Mouse (Mus musculus) testis, adult 2 months (tissue): ENCODE measurements around the gene Rgl2. TPM values are rescaled to one million over a fixed set of nuclear protein-coding genes. Genes with fewer than 3 reads are reported as not detected.
A peak's percentile ranks its signal among the peaks of the same experiment; 100 is the strongest.
"Not testable (repeated sequence)": the region's sequence is repeated elsewhere in the genome, so short reads cannot be mapped to it uniquely, and the experiment has no call there.

Experiments used
- H3K27ac ChIP-seq: fragments of 200-500 bp; 2 replicates; pipeline ENCODE4 v1.5.1; 2012; ENCODE audit warnings: low read depth, low read length; ENCODE audit not compliant: control insufficient read depth, insufficient read depth
- H3K27me3 ChIP-seq: fragments of 200-500 bp; 2 replicates; pipeline ENCODE4 v1.6.1; 2012; ENCODE audit warnings: mild to moderate bottlenecking, low read length, moderate library complexity; ENCODE audit not compliant: control insufficient read depth, insufficient read depth
- H3K36me3 ChIP-seq: fragments of 200-500 bp; 2 replicates; pipeline ENCODE4 v1.6.1; 2012; ENCODE audit warnings: mild to moderate bottlenecking, low read length; ENCODE audit not compliant: control insufficient read depth, insufficient read depth
- H3K4me1 ChIP-seq: fragments of 200-500 bp; 2 replicates; pipeline ENCODE4 v1.6.1; 2012; ENCODE audit warnings: low read length; ENCODE audit not compliant: control insufficient read depth, insufficient read depth
- H3K4me3 ChIP-seq: fragments of 200-500 bp; 2 replicates; pipeline ENCODE4 v1.5.1; 2012; ENCODE audit warnings: low read depth, mild to moderate bottlenecking, low read length, moderate library complexity, mixed read lengths; ENCODE audit not compliant: control insufficient read depth
- CTCF ChIP-seq: fragments of 200-500 bp; IDR thresholded peaks from 2 replicates; pipeline ENCODE4 v1.5.1; 2012; ENCODE audit warnings: low read depth, mild to moderate bottlenecking, inconsistent platforms, low read length, moderate library complexity; ENCODE audit not compliant: control insufficient read depth, insufficient read depth, insufficient replicate concordance
- POLR2A ChIP-seq: fragments of 200-500 bp; IDR thresholded peaks from 2 replicates; pipeline ENCODE4 v1.6.1; 2012; ENCODE audit warnings: low read depth, mild to moderate bottlenecking, inconsistent platforms, low read length, moderate library complexity; ENCODE audit not compliant: control insufficient read depth
- polyA plus RNA-seq: library from polyadenylated mRNA; depleted of rRNA; stranded (reverse); fragments of >200 nt; gene quantifications from 2 replicates; pipeline ENCODE4 v1.2.3, GENCODE M21; 2012

The Rgl2 gene
- polyA plus RNA-seq, 1 experiment, result 93.0 TPM

DNA sequence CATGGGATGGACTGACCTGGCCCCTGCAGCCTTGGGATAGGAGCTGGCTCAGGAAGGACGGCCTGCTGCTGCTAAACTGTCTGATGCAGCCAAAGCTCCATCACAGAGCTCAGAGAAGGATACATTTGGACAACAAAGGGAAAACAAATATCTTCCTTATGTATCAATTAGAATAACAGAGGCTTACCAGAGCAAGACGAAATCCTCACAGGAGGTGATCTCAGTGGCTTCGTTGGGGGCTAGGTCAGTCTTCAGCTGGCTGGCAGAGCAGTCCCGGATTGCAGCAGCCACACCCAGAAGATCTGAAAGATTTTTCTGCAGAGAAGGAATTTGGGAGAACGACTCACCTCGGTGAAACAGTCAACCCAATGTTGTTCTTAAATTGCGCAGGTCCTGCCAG lies 36.9 kb upstream of the Rgl2 start:
- Histone ChIP-seq H3K4me1 (peaks cover 3% of the 10 kb centered on the region), H3K27ac (no peak overlapping the region), H3K27me3 (no peaks in the 10 kb centered on the region), H3K36me3 (no peaks in the 10 kb centered on the region), H3K4me3 (no peak overlapping the region)
- no peak for TF ChIP-seq CTCF
- TF ChIP-seq POLR2A, result no peak

DNA sequence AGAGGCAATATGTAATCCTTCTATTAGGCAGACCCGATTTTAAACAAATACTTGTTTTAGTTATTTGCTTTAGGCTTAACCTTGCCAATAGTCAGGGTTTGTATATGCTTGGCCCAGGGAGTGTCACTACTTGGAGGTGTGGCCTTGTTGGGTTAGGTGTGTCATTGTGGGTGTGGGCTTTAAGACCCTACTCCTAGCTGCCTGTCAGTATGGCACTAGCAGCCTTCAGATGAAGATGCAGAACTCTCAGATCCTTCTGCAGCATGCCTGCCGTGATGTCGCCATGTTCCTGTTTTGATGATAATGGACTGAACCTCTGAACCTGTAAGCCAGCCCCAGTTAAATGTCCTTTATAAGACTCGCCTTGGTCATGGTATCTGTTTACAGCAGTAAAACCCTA lies 36.3 kb upstream of the Rgl2 start:
- not testable (repeated sequence) for H3K4me1 ChIP-seq, H3K27me3 ChIP-seq, H3K4me3 ChIP-seq, H3K27ac ChIP-seq, H3K36me3 ChIP-seq

DNA sequence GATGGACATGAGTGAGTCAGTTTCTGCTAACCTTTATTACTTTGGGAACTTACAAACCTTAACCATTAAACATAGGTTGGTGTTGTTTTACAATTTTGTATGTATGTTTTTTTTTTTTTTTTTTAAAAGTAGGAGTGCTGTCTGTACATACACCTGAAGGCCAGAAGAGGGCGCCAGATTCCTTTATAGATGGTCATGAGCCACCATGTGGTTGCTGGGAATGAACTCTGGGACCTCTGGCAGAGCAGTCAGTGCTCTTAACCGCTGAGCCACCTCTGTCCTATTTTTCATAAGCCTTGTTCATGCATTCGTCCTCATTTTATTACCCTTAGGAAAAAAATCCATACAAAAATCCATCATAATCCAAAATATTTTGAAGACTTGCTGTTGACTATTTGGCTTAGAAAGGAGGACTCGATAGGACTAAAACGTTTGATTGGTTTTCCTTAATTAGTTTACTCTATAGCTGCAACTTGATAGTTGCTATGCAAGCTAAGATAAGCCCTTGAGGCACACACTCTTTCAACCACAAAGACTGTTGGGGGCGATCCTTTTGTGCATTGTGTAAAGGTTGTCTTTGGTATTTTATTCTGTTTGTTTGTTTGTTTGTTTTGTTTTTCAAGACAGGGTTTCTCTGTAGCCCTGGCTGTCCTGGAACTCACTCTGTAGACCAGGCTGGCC lies 32.1 kb upstream of the Rgl2 start:
- no peak for TF ChIP-seq POLR2A
- TF ChIP-seq CTCF, result peak; percentile 25; the same call in 1 of the 2 replicates
- Histone ChIP-seq H3K36me3 (no peaks in the 10 kb centered on the region), H3K27me3 (no peaks in the 10 kb centered on the region), H3K27ac (no peak overlapping the region), H3K4me3 (no peak overlapping the region), H3K4me1 (peaks cover 14% of the 10 kb centered on the region)

DNA sequence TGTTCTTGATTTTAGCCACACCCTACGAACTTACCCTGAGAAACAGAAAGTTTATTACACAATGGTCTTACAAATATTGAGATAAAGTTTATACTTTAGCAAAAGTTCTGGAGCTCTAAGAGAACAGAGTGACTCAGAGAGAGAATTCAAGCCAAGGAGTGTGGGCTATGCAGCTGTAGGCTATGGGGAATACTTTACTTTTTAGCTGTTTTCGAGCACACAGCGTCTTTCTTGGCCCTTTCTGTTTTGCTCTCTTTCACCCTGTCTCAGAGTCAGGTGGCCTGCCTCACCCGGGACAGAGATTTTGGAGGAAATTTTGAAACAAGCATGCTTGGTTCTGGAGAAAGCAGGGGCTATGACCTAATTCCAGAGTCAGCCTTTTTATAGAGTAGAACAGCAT lies 31.1 kb upstream of the Rgl2 start:
- not testable (repeated sequence) for H3K36me3 ChIP-seq, H3K27me3 ChIP-seq, H3K4me3 ChIP-seq
- Histone ChIP-seq H3K4me1 (peaks cover 14% of the 10 kb centered on the region), H3K27ac (0 out of 2 replicates have a peak overlapping the region, but pooled peaks have one; percentile 53)

DNA sequence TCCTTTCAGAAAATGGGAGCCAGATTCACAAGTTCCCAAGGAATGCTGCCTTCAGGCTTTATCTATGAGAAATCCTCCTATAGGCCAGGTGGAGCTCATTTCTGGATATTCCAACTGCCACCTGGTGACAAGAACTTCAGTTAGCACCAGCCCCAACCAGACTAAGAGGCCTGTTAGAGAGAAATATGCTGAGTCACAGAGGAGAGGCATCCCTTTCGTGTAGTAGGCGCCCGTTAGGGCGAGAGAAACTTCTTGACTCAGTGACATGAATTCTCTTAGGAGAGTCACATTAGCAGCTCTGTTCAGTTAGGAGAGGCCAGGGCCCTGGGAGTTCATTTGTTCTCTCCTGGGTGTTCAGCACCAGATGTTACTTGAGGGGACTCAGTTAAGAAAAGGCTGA lies 29.7 kb upstream of the Rgl2 start:
- Histone ChIP-seq H3K27ac (peak overlapping the region; percentile 66; the same call in 1 of the 2 replicates), H3K36me3 (no peaks in the 10 kb centered on the region), H3K4me3 (no peak overlapping the region), H3K27me3 (no peaks in the 10 kb centered on the region), H3K4me1 (peaks cover 14% of the 10 kb centered on the region)
- TF ChIP-seq POLR2A, result no peak
- TF ChIP-seq CTCF, result no peak

DNA sequence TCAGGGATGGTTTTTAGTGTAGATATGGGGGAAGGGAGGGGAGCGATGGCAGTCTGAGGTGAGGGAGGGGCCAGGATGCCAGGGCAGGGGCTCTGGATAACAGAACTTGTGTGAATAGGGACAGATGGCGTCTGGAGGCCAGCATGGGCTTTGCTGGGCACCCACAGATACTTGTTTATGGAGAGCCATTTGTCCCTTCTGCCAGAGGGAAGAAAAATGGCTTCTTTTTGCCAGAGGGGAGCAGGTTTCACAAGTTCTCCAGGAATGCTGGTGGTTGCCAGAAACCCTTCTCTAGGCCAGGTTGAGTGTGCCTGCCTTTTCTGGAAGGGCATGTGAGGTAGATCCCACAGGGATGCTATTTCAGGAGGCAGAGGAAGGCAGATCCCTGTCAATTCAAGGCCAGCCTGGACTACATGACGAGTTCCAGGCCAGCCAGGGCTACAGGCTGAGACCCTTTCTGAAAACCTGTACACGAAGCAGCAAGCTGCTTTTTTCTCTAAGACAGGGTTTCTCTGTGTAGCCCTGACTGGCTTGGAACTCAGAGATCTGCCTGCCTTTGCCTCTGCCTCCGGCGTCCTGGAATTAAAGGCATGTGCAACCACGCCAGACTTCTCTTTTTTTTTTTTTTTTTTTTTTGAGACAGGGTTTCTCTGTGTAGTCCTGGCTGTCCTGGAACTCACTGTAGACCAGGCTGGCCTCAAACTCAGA lies 28.9 kb upstream of the Rgl2 start:
- no peaks in the 10 kb centered on the region for H3K27me3 ChIP-seq
- no peak overlapping the region for H3K4me3 ChIP-seq
- TF ChIP-seq POLR2A, result no peak
- no peak for TF ChIP-seq CTCF
- peaks cover 14% of the 10 kb centered on the region for H3K4me1 ChIP-seq
- peak overlapping the region; percentile 45; the same call in 1 of the 2 replicates for H3K27ac ChIP-seq
- H3K36me3 ChIP-seq, result no peaks in the 10 kb centered on the region

DNA sequence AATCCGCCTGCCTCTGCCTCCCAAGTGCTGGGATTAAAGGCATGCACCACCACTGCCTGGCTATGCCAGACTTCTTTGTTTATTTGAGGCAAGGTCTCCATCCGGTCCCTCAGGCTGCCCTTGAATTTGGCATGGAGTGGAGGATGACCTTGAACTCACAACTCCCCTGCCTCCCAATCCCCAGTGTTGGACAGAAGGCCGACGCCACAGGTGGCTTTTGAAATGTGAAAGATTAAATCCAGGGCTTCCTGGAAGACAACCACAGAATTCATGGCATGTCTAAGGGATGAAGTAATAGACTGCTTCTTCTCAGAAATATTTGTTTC lies 28.4 kb upstream of the Rgl2 start:
- H3K27ac ChIP-seq, result peak overlapping the region; percentile 54; the same call in 1 of the 2 replicates
- no peaks in the 10 kb centered on the region for H3K36me3 ChIP-seq
- peaks cover 14% of the 10 kb centered on the region for H3K4me1 ChIP-seq
- H3K27me3 ChIP-seq, result no peaks in the 10 kb centered on the region
- H3K4me3 ChIP-seq, result no peak overlapping the region
- no peak for TF ChIP-seq CTCF
- no peak for TF ChIP-seq POLR2A
